Mouse (Mus musculus) heart, postnatal 25 days (tissue): Measurements from ENCODE around the gene Commd3. TPM values are rescaled to one million over a fixed set of nuclear protein-coding genes. Genes with fewer than 3 reads are reported as not detected.

Experiments used
- DNase-seq: peaks from one replicate; pipeline ENCODE4 v3.0.0; 2022; ENCODE audit warnings: low spot score
- intact Hi-C: fragments of 180-260 bp; cut with DNase I; formaldehyde crosslinking; loops from one replicate; pipeline ENCODE4 v1.15.1; 2025
- total RNA-seq, 2 experiments: library from RNA; stranded (reverse); gene quantifications; 2 replicates each; pipeline ENCODE4 v1.2.3; 2021

Gene Commd3
- total RNA-seq, result 100 to 1,000 TPM; 100 to 105 TPM

- intact Hi-C loops, result loop anchor here (5.0 kb wide), 3 partner anchors 65 to 640 kb away; no protein-coding TSS in a partner anchor
- peak; percentile 91 for DNase-seq
These were observed at the start of gene Commd3 for GRCm38 (mm10) chr2:18672133-18672765. Commd3 (plus strand) TSS chr2:18672384.

GRCm38 (mm10) chr2:18623219-18623618, 49.0 kb upstream of the Commd3 start:
- no peak for DNase-seq
- intact Hi-C loops, result no loop called here

GRCm38 (mm10) chr2:18630547-18630946, 41.6 kb upstream of the Commd3 start:
- intact Hi-C loops, result no loop called here
- no peak for DNase-seq

GRCm38 (mm10) chr2:18635052-18635451, 37.1 kb upstream of the Commd3 start:
- intact Hi-C loops, result no loop called here
- DNase-seq, result peak; percentile 1

- no peak for DNase-seq
- intact Hi-C loops, result no loop called here
These were observed 23.6 kb upstream of the Commd3 start for GRCm38 (mm10) chr2:18648563-18648962.

- intact Hi-C loops, result no loop called here
- DNase-seq, result no peak
These were observed 17.4 kb upstream of the Commd3 start for GRCm38 (mm10) chr2:18654821-18655220.

- no peak for DNase-seq
- intact Hi-C loops, result no loop called here
These were observed 8.2 kb upstream of the Commd3 start for GRCm38 (mm10) chr2:18664003-18664402.

- intact Hi-C loops, result loop anchor here (5.0 kb wide), 3 partner anchors 64 to 639 kb away; no protein-coding TSS in a partner anchor
- DNase-seq, result no peak
These were observed 1.1 kb upstream of the Commd3 start for GRCm38 (mm10) chr2:18671041-18671440.

GRCm38 (mm10) chr2:18672766-18673164, 581 bp downstream of the Commd3 start:
- DNase-seq, result no peak
- intact Hi-C loops, result loop anchor here (5.0 kb wide), 3 partner anchors 65 to 640 kb away; no protein-coding TSS in a partner anchor

- intact Hi-C loops, result loop anchor here (2.0 to 5.0 kb wide), 4 partner anchors 66 to 641 kb away; partner anchors contain the start of gene Dnajc1
- no peak for DNase-seq
These were observed 1.6 kb downstream of the Commd3 start for GRCm38 (mm10) chr2:18673766-18674165.

GRCm38 (mm10) chr2:18674193-18674902, 2.2 kb downstream of the Commd3 start:
- DNase-seq, result no peak
- intact Hi-C loops, result loop anchor here (2.0 to 5.0 kb wide), 4 partner anchors 67 to 642 kb away; partner anchors contain the start of gene Dnajc1

GRCm38 (mm10) chr2:18675681-18676456, 3.7 kb downstream of the Commd3 start:
- intact Hi-C loops, result loop anchor here (2.0 kb wide), 4 partner anchors 91 to 627 kb away; partner anchors contain the start of genes Dnajc1 and Skida1
- DNase-seq, result no peak

GRCm38 (mm10) chr2:18676457-18676935, 4.3 kb downstream of the Commd3 start:
- DNase-seq, result peak; percentile 63
- intact Hi-C loops, result loop anchor here (2.0 kb wide), 3 partner anchors 90 to 628 kb away; partner anchors contain the start of gene Skida1

GRCm38 (mm10) chr2:18676936-18677491, 4.8 kb downstream of the Commd3 start, which contains the start of gene Bmi1:
Bmi1 (plus strand) TSS chr2:18677018.
- intact Hi-C loops, result loop anchor here (2.0 kb wide), 3 partner anchors 90 to 628 kb away; partner anchors contain the start of gene Skida1
- peak; percentile 43 for DNase-seq

GRCm38 (mm10) chr2:18677631-18678471, 5.7 kb downstream of the Commd3 start:
- intact Hi-C loops, result loop anchor here (2.0 kb wide), 4 partner anchors 17 to 629 kb away; partner anchors contain the start of genes Skida1 and Spag6
- DNase-seq, result peak; percentile 20

- intact Hi-C loops, result loop anchor here (2.0 kb wide), 1 partner anchor 15 kb away; the partner anchor contains the start of gene Spag6
- no peak for DNase-seq
These were observed 7.5 kb downstream of the Commd3 start for GRCm38 (mm10) chr2:18679701-18680100.

GRCm38 (mm10) chr2:18680501-18680900, 8.3 kb downstream of the Commd3 start:
- intact Hi-C loops, result no loop called here
- no peak for DNase-seq

- intact Hi-C loops, result no loop called here
- peak; percentile 48 for DNase-seq
These were observed 8.8 kb downstream of the Commd3 start for GRCm38 (mm10) chr2:18680961-18681360.
